Mouse (Mus musculus) heart, adult 9 months (tissue): Measurements from ENCODE around the gene Cul1.

ENCODE experiments used
- DNase-seq, 2 experiments: peaks; one replicate each; pipeline ENCODE4 v3.0.0; 2022; ENCODE audit warnings: low spot score in 2 of 2

Cul1 gene

GRCm38 (mm10) chr6:47472444-47472843 lies 19.2 kb downstream of the Cul1 start:
- DNase-seq, result no peak

- DNase-seq, result no peak
These were observed 28.8 kb downstream of the Cul1 start for GRCm38 (mm10) chr6:47482027-47482426.

GRCm38 (mm10) chr6:47494562-47494961 lies 41.4 kb downstream of the Cul1 start:
- no peak for DNase-seq

GRCm38 (mm10) chr6:47520030-47520429 lies 66.8 kb downstream of the Cul1 start:
- DNase-seq, result no peak

GRCm38 (mm10) chr6:47522431-47522830 lies 69.2 kb downstream of the Cul1 start:
- DNase-seq, result peak in 1 of 2 experiments; percentile 12

GRCm38 (mm10) chr6:47525041-47525440 lies 71.8 kb downstream of the Cul1 start:
- no peak for DNase-seq

- no peak for DNase-seq
These were observed 73.2 kb downstream of the Cul1 start for GRCm38 (mm10) chr6:47526446-47526845.

GRCm38 (mm10) chr6:47527129-47527528 lies 73.9 kb downstream of the Cul1 start:
- DNase-seq, result no peak

GRCm38 (mm10) chr6:47527655-47528054 lies 74.5 kb downstream of the Cul1 start:
- DNase-seq, result no peak

GRCm38 (mm10) chr6:47532547-47532946 lies 79.3 kb downstream of the Cul1 start:
- no peak for DNase-seq

GRCm38 (mm10) chr6:47535333-47535732 lies 82.1 kb downstream of the Cul1 start:
- no peak for DNase-seq

- no peak for DNase-seq
These were observed 99.1 kb downstream of the Cul1 start for GRCm38 (mm10) chr6:47552280-47552679.

GRCm38 (mm10) chr6:47559287-47559686 lies 106.1 kb downstream of the Cul1 start:
- no peak for DNase-seq

GRCm38 (mm10) chr6:47560407-47560806 lies 107.2 kb downstream of the Cul1 start:
- no peak for DNase-seq

GRCm38 (mm10) chr6:47560846-47561245 lies 107.6 kb downstream of the Cul1 start:
- no peak for DNase-seq

GRCm38 (mm10) chr6:47561426-47561825 lies 108.2 kb downstream of the Cul1 start:
- no peak for DNase-seq

GRCm38 (mm10) chr6:47565326-47566035 lies 112.3 kb downstream of the Cul1 start:
- DNase-seq, result no peak

GRCm38 (mm10) chr6:47572887-47573286 lies 119.7 kb downstream of the Cul1 start:
- DNase-seq, result no peak
